Mouse (Mus musculus) brain, embryonic 18.5 days (tissue): ENCODE measurements around the gene Copb1.

Experiments
- DNase-seq: peaks from one replicate; pipeline ENCODE4 v3.0.0-alpha.2; 2012; ENCODE audit warnings: low read depth, low spot score

Copb1 gene

DNA sequence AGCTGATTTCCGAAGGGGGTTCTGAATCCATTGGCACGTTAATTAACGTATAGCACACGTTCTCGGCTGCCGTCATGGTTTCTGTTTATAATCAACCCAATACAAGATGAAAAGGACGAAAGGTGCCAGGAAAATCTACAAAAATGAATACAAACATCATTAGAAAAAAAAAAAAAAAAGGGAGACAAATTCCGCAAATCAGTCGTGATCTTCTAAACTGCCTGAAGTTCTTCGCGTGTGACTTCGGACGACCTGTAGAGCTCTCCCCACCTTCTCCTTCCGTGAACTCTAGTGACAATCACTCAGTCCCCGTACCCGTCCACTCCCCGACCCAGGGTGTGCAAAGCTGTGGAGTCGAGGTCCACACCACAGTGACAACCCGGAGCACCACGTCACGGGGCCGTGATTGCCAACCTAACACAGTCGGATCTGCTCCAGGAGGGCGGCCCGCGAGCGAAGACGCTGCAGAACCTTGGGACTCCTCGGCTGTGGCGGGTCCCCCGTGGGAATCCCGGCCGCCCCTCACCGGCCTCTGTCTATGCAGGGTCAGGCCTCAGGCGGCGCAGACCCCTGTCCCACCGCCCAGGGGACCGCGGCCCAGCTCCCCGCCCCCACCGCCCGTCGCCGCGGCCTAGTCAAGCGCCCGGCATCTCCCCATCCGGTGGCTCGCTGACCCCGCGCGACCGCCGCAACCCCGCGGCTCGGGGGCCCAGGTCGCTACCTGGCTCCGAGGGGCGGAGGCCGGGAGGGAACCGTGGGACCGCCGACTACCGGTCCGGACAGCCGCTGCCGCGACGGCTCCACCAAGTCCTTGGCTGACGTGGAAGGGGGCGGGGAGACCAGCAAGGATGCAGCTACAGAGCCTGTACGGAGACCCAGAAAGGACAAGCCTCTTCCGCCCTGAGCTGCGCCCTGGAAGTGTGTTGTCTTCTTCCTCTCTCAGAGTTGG lies at the start of gene Copb1:
TSS of gene Copb1 (minus strand) at position 827 of the 949 bp plus-strand sequence.
- peak; percentile 84 for DNase-seq

DNA sequence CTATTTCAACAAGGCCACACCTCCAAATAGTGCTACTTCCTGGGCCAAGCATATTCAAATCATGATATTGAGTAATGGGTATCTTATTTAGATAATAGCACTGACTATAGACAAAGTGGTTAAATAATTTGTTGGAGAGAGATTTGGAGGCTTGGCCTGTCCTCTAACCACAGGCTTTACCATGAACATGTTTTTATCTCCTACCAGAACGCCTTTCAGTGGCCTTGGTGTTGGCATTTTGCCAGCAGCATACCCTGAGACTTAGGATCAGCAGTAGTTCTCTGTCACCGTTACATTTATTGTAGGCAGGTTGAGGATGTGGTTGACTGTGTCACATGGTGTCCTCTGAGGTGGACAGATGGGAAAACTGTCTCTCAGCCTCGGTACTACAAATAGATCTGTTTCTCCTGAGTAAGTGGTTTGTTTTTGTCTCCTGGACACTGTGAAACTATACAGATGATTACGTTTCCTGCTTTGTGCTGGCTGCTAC lies 46.8 kb upstream of the Copb1 start:
- no peak for DNase-seq

DNA sequence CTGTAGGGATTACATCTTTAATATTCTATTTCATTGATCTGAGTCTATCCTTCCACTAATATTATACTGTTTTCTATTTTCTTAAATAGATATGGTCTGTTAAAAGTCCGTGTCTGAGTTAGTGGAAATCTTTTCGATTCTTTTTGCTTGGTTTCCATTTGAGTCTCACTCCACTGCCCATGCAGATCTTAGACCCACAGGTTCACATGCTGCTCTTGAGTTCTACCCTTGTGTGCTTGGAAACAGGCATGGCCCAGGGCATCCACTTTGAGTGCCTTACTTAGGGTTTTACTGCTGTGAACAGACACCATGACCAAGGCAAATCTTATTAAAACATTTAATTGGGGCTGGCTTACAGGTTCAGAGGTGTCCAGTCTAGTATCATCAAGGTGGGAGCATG lies 46.3 kb upstream of the Copb1 start:
- no peak for DNase-seq

DNA sequence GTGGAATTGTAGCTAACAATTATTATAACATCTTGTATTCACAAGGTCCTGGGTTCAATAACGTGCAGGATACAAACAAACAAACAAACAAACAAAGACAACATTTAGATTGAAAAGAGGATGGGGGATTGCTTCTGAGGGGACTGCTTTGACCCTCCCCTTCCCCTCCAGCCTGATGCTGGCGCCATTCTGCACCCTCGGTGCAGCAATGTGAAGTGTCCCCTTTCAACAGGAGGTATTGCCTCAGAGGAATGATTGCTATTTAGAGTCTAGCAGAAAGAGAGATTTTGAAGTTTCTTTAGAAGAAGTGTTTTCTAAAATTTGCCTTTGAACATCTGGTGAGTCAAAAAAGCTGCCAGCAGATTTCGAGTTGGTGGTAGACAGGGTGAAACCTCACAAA lies 44.7 kb upstream of the Copb1 start:
- DNase-seq, result no peak

DNA sequence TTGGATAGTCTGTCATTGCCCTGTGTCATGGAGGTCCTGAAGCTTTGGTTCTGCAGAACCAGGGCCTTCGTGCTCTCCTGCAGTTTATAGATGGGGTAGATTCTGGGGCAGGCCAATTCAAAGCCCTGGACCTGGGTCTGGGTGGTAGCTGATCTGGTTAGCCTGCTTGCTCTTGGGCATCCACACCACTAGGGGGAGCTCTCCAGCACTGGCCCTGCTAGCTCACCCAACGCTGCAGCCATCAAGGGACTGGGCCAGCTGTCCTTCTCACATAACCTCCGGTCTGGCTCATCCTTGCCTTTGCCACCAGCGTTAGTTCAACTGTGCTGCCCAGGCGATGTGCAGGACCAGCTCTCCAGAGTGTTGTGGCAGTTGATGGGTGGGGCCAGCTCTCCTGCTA lies 40.2 kb upstream of the Copb1 start:
- no peak for DNase-seq

DNA sequence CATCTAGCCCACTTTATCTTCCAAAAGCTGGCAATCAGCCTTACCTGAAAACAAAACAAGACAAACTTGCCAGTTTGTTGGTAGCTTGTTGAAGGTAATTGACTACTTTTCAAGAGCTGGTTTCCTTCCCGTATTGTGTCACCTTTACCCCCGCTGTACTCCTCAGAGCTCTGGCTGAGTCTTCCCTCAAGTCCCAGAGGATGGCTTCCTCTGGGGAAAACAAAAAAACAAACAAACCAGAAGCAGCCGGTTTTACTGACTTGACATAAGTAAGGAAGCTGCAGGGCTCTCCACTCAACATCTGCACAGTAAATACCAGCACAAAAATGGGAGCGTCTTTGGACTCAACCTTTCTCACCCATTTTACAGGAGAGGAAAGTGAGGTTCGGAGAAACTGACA lies 39.4 kb upstream of the Copb1 start:
- DNase-seq, result no peak

DNA sequence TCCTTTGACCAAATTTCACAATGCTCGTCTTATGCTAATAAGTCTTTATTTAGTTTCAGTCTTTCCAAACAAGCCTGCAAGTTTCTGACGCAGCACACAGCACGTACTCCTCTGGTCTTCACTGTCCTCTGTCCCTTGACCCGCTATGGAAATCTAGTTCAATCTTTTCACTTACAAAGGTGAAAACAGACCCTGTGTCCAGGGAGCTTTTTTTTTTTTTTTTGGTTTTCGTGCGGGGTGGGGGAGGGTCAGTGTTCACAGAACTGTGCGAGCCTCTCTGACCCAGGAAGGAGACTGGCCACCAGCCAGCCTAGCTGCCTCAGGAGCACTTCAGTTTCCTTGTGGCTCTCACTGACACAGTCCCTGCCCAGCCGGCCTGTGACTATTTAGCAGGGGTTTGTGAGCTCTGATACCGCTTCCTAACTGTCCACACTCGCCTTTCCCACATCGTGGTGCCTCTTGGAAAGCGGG lies 38.0 kb upstream of the Copb1 start:
- DNase-seq, result no peak

DNA sequence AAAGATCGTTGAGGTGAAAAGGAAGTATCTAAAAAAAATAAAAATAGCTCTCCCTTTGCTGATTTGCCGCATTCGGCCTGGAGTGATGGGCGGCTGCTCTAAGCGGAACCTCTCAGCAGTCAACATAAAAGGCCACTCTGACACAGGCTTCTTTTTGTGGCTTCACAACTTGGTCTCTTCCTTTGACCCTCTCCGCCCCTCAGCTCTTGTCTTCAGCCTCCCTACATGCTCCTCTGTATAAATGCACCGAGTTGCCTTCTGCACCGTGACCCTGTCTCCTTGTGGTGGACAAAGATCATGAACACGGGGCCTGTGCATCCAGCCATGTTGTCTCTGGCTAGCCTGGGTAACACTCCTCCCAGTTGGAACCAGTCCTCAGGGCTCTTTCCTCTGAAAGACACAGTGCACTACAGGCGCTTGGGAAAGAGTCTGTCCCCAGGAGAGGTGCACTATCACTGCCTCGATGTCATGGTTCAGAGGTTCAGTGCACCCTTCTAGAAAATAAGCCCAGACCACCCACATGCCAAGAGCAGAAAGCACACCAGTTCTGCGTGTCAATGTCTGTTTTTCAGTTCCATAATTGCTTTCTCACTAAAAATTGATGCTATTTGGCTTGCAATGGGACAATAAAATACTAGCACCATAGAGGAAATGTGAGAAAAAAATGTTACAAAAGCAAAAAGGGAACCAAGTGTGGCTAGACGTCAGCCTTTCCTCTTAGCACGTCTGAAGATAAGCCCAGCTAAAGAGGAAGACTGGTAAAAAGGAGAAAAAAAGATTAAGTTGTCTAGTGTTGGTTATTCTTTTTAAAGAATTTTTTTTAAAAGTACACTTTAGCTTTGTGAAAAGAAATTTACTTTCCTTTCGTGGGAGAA lies 37.2 kb upstream of the Copb1 start:
- DNase-seq, result no peak

DNA sequence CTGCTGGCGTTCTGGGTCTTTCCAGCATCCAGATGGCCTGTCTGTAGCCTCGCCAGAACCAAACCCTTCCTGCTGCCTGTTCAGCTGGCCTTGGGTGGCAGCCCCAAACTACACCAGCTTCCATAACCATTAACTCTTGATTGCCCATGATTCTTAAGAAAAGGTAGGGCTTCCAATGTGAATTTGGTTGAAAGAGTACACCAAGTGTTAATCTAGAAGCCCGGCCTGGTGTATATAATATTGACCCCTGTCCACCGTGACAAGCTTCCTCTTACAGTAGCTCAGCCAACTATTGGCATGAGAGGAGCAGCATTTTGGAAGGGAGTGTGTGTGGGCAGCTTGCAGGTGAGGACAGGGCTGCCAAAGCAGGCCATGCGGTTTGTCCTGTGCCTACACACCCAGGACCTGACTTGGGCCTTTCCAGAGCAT lies 35.6 kb upstream of the Copb1 start:
- no peak for DNase-seq

DNA sequence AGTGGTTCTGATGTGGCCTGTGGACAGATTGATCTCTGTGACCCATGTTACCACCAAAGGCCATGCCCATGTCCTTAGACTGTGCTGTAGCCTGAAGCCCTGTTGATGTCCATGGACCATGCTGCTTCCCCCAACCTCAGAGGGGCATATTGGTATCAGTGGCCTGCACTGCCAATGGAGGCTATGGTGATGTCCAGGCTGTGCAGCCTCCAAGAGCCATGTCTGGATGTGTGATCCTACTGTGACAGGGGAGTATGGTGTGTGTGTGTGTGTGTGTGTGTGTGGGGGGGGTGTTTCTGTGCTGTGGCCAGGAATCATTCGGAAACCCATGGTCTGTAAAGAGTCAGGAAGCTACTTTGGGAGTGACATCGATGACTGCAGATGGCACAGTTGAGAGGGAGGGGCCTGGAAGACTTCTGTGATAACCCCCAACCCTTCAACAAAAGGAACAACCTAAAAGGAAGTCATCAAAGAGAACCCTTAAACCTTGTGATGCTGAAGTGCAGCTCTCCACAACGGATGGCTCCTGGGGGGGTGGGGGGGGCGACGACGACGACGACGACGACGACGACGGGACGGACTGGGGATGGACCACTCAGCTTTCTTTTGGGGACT lies 29.9 kb upstream of the Copb1 start:
- no peak for DNase-seq

DNA sequence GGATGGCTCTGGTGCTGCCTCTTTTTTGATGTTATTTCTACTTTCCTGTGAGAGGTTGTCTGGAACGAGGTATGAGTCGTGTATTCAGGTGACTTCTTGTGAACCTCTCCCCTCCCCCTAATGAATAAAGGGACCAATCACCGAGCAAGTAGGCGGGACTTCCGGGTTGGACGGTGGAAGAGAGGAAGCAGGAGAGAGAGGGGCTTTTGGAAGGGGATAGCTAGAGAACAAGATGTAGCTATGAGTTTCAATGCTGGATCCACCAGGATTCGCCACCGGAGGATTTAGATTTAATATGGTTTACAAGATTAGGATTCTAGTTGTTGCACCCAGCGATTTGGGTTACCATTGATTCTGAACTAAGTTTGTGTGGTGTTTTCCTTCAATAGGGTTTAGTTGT lies 28.5 kb upstream of the Copb1 start:
- no peak for DNase-seq

DNA sequence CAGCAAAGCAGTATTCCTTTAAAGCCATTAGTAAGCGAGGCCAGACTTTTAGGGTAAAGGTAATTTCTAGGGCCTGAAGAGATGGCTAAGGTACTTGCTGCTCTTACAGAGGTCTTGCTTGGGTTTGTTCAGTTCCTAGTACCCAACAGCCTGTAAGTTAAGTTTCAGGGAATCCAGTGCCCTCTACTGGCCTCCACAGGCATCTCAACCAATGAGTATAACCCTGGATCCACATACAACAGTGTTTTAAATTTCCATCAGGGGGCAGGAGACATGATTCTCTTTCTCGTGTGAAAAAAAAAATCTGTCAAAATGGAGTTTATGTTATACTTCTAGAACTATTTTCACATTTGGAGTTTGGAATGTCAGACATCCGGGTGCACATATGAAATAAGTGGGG lies 27.2 kb upstream of the Copb1 start:
- no peak for DNase-seq

DNA sequence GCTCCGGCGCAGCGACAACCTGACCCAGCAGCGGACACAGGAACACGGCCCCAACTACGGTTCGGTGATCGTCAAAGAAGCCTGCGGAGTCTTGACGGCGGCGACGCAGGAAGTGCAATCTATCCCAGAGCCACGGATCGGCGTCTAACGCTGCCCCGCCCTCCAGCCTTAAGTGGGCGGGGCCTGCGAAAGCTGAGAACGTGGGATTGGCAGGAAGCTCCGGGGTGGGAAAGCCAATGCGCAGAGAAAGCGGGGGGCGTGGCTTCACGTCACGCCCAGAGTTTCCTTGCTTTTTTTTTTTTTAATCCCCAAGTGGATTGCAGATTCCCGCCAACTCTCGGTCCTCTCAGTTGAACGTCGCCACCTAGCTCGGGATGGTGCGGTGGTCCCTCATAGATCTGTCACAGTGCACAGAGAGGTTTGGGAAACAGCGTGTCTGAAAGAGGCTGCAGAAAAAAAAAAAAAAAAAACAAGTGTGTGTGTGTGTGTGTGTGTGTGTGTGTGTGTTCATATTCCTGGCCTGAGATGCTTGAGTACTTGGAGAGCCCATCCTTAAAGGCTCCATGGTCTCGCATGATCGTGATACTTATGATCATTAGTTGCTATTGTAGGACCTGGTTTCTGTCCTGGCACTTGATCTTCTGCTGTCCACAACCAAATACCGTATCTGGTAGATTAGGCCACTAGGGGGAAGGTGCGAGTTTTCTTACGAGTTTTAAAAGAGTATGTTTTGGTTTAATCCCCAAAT lies 21.7 kb upstream of the Copb1 start, which contains the start of gene Psma1:
TSS of gene Psma1 (minus strand) at position 114 of the 748 bp plus-strand sequence.
- peak; percentile 97 for DNase-seq

DNA sequence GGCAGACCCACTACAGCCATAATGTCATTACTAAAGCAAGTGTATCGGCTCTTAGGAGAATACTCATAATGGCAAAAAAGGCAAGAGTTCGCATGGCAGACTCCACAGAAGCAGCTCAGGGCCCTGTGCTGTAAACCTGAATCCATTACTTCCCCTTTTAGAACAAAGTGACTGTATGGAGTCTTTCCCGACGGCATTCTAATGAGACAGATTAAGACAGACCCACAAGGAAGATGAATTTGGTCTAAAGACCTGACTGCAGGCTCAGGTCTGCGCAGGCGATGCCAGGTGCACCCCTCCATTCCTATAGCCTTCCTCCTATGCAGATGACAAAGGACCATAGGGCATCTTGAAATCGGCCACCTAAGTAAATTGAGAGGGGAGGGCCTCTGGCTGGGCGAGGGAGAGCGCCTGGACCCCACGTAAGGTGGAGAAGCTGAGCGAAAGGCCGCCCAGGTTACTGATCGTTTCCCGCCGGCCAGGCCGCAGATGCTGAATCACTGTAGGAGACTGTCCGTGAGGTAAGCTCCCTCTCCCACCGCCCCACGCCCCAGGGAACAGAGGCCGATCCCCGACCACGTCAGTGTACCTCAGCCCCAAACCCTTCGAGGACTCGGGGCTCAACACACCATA lies 21.0 kb upstream of the Copb1 start:
- no peak for DNase-seq

DNA sequence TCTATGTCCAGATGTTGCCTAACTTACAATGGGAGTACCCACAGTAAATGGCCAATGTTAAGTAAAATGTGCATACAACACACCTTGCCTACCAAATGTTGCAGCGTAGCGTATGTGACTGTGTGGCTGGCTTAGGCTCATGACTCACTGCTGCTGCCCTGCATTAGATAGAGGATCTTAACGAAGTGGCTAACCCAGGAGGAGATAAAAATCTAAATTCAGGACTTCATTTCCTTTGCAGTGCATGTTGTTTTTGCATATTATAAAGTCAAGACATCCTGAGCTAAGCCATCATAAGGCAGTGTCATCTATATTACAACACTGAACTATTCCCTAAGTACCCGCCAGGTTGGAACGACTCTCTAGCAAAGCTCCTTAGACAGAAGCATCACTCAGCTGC lies 13.9 kb upstream of the Copb1 start:
- no peak for DNase-seq

DNA sequence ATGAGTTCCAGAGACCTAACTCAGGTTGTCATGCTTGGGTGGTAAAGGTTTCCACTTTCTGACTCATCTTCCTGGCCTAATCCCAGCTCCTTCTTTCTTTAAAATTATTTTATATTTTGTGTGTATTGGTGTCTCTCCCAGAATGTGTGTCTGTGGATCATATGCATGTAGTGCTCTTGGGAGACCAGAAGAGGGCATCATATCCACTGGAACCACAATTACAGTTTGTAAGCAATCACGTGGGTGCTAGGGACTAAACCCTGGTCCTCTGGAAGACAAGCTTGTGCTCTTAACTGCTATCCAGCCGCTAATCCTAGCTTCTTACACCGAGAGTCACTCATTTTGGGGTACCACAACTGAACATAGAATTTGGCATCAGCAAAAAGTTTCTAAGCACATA lies 2.8 kb downstream of the Copb1 start:
- no peak for DNase-seq

DNA sequence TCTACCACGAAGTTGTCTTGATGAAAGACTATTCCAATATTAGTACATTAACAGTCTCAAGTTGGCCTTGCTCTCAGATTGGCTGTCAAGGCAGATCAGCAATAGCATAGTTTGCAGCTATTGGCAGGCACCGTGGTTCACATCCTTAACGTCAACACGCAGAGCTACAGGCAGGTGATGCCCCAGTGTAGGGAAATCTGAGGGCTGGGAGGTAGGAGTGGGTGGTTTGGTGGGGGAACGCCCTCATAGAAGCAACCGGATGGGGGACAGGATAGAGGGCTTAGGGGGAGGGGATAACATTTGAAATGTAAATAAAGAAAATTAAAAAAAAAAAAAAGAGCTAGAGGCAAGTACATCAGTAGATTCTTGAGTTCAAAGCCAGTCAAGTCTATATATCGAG lies 20.5 kb downstream of the Copb1 start:
- DNase-seq, result no peak

DNA sequence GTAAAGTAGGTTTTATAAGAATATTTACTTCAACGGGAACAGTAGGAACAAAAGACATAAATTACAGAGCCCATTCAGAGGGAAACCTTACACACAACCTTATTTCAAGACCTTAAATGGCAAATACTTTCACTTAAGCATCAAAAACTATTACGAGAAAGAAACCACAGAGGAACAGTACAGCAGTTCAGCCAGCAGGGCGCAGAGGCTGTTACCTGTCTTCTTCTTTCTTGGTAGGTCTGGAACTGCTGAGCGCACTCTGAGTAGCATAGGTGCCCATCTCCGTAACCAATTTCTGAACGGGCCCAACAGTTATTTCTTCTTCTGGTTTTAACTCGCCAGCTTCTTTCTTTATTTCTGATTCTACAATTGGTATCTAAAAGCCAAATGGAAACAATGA lies 21.5 kb downstream of the Copb1 start:
- no peak for DNase-seq

DNA sequence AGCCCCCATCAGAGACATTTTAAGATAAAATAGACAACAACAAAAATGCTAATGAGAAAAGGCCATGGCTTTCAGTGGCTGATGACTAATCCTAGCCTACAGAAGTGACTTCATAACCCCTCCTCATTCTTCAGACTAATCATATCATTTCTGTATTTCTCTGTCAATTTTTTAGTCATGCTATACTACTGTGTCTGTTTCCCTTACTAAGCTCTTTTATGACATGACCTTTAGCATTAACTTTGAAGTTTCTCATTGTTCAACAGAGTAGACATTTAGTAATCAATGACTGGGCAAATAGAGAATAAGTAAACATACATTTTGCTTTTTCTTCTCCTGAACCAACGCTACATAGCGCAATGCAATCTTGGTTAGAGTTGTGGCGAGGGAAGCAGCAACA lies 22.7 kb downstream of the Copb1 start:
- no peak for DNase-seq

DNA sequence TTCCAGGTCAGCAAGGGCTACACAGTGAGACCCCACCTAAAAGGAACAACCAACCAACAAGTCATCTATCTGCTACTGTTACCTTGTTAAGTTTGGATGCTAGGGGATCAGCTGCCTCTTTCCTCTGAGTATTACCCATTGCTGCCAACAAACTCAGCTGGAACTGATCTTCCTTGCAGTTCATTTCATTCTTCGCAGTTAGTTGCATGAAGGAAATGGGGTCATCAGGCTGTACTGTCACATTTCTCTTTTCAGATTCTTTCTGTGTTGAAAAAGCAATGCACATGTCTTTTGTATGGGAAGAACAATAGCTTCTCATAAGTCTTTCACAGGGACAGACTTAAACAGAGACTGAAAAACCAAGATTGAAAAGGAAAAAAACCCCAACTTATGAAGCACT lies 28.0 kb downstream of the Copb1 start:
- DNase-seq, result no peak

DNA sequence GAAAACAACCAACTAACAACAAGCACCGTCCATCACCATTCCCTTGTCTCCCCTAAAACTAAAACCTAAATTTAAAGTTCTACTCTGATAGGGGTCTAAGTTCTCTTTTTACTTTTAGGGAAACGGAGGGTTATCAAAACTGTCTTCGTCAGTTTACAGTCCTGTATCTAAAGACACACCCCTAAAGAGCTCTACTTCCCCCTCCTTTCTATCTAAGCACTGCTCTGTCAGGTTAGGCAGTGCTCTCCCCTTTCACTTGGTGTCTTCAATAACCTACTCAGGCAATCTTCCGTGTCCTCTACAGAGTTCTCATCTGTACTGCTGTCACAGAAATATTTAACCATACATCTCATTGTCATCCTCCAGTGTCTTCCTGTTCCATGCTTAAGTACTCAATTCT lies 34.1 kb downstream of the Copb1 start:
- DNase-seq, result no peak
